ENCODE assay signal across 7 mouse cellular contexts in genomic region chr12:86989890-86990754, GRCm38 (mm10). TPM values are rescaled to one million over a fixed set of nuclear protein-coding genes. Genes with fewer than 3 reads are reported as not detected.
DNase-seq lines count a peak whose midpoint lies in the region; ATAC-seq lines count a peak whose summit lies in the region.

TSS of gene Zdhhc22 (minus strand) at chr12:86990430.

- under 1% methylated on average over 23 of the region's 68 CpGs for WGBS in embryonic facial prominence, embryonic 14.5 days
- WGBS in hindbrain, embryonic 15.5 days: 2% methylated on average over 51 of the region's 68 CpGs
- 4% methylated on average over 65 of the region's 68 CpGs for WGBS in liver, embryonic 13.5 days (ENCODE audit: insufficient replicate concordance)
- WGBS in stomach, embryonic 16.5 days: 1% methylated on average over 64 of the region's 68 CpGs

- no peak within 1 kb of the TSS for H3K27ac ChIP-seq in embryonic facial prominence, embryonic 14.5 days (replicated peaks; ENCODE audit: low read depth, low read length)
- H3K27ac ChIP-seq in hindbrain, embryonic 15.5 days (replicated peaks): peak within 1 kb of the TSS; percentile 65
- no peak within 1 kb of the TSS for H3K27ac ChIP-seq in liver, embryonic 13.5 days
- no peak within 1 kb of the TSS for H3K27ac ChIP-seq in stomach, embryonic 16.5 days (ENCODE audit: low read length)

- no peak within 1 kb of the TSS for H3K9ac ChIP-seq in embryonic facial prominence, embryonic 14.5 days (ENCODE audit: low read depth, low read length)
- peak within 1 kb of the TSS; percentile 72 for H3K9ac ChIP-seq in hindbrain, embryonic 15.5 days
- no peak within 1 kb of the TSS for H3K9ac ChIP-seq in liver, embryonic 13.5 days
- no peak within 1 kb of the TSS for H3K9ac ChIP-seq in stomach, embryonic 16.5 days (ENCODE audit: low read length)

- ATAC-seq in embryonic facial prominence, embryonic 14.5 days (ENCODE audit: low read depth): peak; percentile 81
- ATAC-seq in hindbrain, embryonic 15.5 days (ENCODE audit: low FRiP score, low read depth): peak; percentile 72
- no peak for ATAC-seq in liver, embryonic 13.5 days (ENCODE audit: low read depth)
- peak; percentile 44; the same call in 1 of the 2 replicates for ATAC-seq in stomach, embryonic 16.5 days (ENCODE audit: insufficient read depth, low FRiP score)

- H3K4me3 ChIP-seq in embryonic facial prominence, embryonic 14.5 days (ENCODE audit: low read depth, low read length): peak within 1 kb of the TSS; percentile 22
- H3K4me3 ChIP-seq in hindbrain, embryonic 15.5 days: peak within 1 kb of the TSS; percentile 69
- no peak within 1 kb of the TSS for H3K4me3 ChIP-seq in liver, embryonic 13.5 days (replicated peaks)
- H3K4me3 ChIP-seq in stomach, embryonic 16.5 days (replicated peaks; ENCODE audit: low read length): peak within 1 kb of the TSS; percentile 19

- H3K4me1 ChIP-seq in embryonic facial prominence, embryonic 14.5 days (ENCODE audit: control insufficient read depth, insufficient read depth, low read length): peaks cover 8% of the 10 kb centered on the region; the same call in 1 of the 2 replicates
- peaks cover 42% of the 10 kb centered on the region for H3K4me1 ChIP-seq in hindbrain, embryonic 15.5 days (replicated peaks)
- no peaks in the 10 kb centered on the region for H3K4me1 ChIP-seq in liver, embryonic 13.5 days (replicated peaks)
- peaks cover 8% of the 10 kb centered on the region; the same call in 1 of the 2 replicates for H3K4me1 ChIP-seq in stomach, embryonic 16.5 days (ENCODE audit: control insufficient read depth, insufficient read depth, low read length)

- H3K4me2 ChIP-seq in embryonic facial prominence, embryonic 14.5 days (ENCODE audit: low read depth, low read length): peak within 1 kb of the TSS; percentile 47
- peak within 1 kb of the TSS; percentile 88 for H3K4me2 ChIP-seq in hindbrain, embryonic 15.5 days
- 0 out of 2 replicates have a peak within 1 kb of the TSS, but pooled peaks have one; percentile 3 for H3K4me2 ChIP-seq in liver, embryonic 13.5 days
- peak within 1 kb of the TSS; percentile 42 for H3K4me2 ChIP-seq in stomach, embryonic 16.5 days (ENCODE audit: low read depth, low read length)

- DNase-seq in ovary, postnatal 14 days (ENCODE audit: low spot score): peak; percentile 44
- DNase-seq in ovary, postnatal 10 days (ENCODE audit: low spot score): no peak
- DNase-seq in cerebellum, adult 11-12 months: peak; percentile 53
- DNase-seq in embryonic facial prominence, embryonic 14.5 days (ENCODE audit: low spot score): peak; percentile 45
- DNase-seq in liver, embryonic 13.5 days: no peak

- peaks cover 50% of the 10 kb centered on the region for H3K27me3 ChIP-seq in embryonic facial prominence, embryonic 14.5 days (replicated peaks; ENCODE audit: control insufficient read depth, insufficient read depth, low read length)
- peaks cover 17% of the 10 kb centered on the region; the same call in 1 of the 2 replicates for H3K27me3 ChIP-seq in hindbrain, embryonic 15.5 days
- peaks cover 86% of the 10 kb centered on the region for H3K27me3 ChIP-seq in liver, embryonic 13.5 days
- peaks cover 48% of the 10 kb centered on the region for H3K27me3 ChIP-seq in stomach, embryonic 16.5 days (ENCODE audit: control insufficient read depth, insufficient read depth, low read length)

- no peaks in the 10 kb centered on the region for H3K9me3 ChIP-seq in embryonic facial prominence, embryonic 14.5 days (ENCODE audit: control insufficient read depth, low read length)
- H3K9me3 ChIP-seq in hindbrain, embryonic 15.5 days: no peaks in the 10 kb centered on the region
- no peaks in the 10 kb centered on the region for H3K9me3 ChIP-seq in liver, embryonic 13.5 days (replicated peaks)
- H3K9me3 ChIP-seq in stomach, embryonic 16.5 days (replicated peaks; ENCODE audit: control insufficient read depth, low read length): no peaks in the 10 kb centered on the region

- no peaks in the 10 kb centered on the region for H3K36me3 ChIP-seq in embryonic facial prominence, embryonic 14.5 days (ENCODE audit: control insufficient read depth, insufficient read depth, low read length)
- H3K36me3 ChIP-seq in hindbrain, embryonic 15.5 days: no peaks in the 10 kb centered on the region
- no peaks in the 10 kb centered on the region for H3K36me3 ChIP-seq in liver, embryonic 13.5 days
- no peaks in the 10 kb centered on the region for H3K36me3 ChIP-seq in stomach, embryonic 16.5 days (ENCODE audit: control insufficient read depth, insufficient read depth, low read length)

RNA-seq across cellular contexts. Expression of gene Zdhhc22, which starts in this region (rescaled TPM):
- 2.3 and 3.2 TPM in 2 replicates for polyA plus RNA-seq in embryonic facial prominence, embryonic 14.5 days (2014; fragmentation: Nextera tagmentation; extraction: Ambion mirVana)
- polyA plus RNA-seq in hindbrain, embryonic 15.5 days (2015; fragmentation: Nextera tagmentation; extraction: Ambion mirVana): 21.8 and 22.0 TPM in 2 replicates
- 0.03 TPM in 1 of 2 replicates, not detected in the other for polyA plus RNA-seq in liver, embryonic 13.5 days (2015; fragmentation: Nextera tagmentation; extraction: Ambion mirVana)
- 0.43 and 0.91 TPM in 2 replicates for polyA plus RNA-seq in stomach, embryonic 16.5 days (2015; fragmentation: Nextera tagmentation; extraction: Ambion mirVana)

Comparison
In these comparisons a context has a peak if more than half of its experiments do, and no peak if none do; other contexts are left out.
1. DNase-seq: peak in ovary, postnatal 14 days (single experiment), cerebellum, adult 11-12 months (single experiment) and embryonic facial prominence, embryonic 14.5 days (single experiment); none in ovary, postnatal 10 days (single experiment) and liver, embryonic 13.5 days (single experiment).
2. Peak in ATAC-seq, H3K4me3 ChIP-seq and H3K4me2 ChIP-seq in stomach, embryonic 16.5 days; RNA of the gene not detected or under 1 TPM.
3. H3K4me2 ChIP-seq: peak in every context shown above with its lines; median percentile 88 in hindbrain, embryonic 15.5 days; 47 in embryonic facial prominence, embryonic 14.5 days; 42 in stomach, embryonic 16.5 days; 3 in liver, embryonic 13.5 days.